Mouse (Mus musculus): Measurements from ENCODE around the gene Rps17. TPM values are rescaled to one million over a fixed set of nuclear protein-coding genes. Genes with fewer than 3 reads are reported as not detected.

The Rps17 gene
- polyA plus RNA-seq (2017; shearing (Covaris generic)), result 100 to 1,000 TPM; 546 to 588 TPM

DNA sequence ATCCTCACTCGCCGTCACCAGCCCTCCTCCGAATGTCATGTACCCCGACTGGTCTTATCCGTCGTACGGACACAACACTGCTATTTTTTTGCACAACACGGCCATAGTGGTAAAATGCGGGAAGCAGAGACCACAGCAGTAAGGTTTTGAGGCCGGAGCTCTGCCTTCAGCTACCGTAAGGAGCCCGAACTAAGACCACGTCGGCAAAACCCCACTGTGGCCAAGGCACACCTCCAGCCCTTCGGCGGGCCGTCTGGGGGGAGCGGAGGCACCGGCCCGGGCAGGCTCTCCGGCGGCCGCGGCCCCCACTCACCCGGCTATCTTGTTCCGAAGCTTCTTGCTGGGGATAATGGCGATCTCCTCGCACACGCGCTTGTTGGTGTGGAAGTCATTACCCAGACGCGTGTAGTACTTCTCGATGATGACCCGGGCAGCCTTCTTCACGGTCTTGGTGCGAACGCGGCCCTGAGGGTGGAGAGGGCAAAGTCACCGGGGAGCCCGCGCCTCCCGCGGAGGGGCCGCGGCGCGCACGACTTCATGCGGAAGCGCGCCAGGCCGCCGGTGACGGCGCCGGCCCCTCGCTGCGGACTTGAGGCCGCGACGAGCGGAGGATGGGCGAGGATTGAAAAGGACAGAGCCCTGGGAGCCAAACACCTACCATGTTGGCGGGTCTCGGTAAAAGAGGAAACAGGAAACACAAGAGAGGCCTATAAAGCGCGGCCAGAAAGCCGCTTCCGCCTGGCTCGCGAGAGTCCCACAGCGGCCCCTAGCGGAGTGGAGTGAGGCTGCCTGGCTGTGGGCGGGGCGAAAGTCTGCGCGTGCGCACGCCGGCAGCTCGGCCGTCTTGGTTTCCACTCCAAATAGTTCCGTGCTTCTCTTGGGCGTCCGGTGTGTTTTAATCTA lies at the start of gene Rps17:
Gene Rps17 (minus strand): TSS at position 711 of the 903 bp plus-strand sequence.

Other genes with a start within 250 kb of the Rps17 start
- gene Slc28a1, start 230.5 kb downstream of the Rps17 start, polyA plus RNA-seq (2017; shearing (Covaris generic)), result under 1 TPM in 1 of 2 experiments, not detected in 1; 0.32 TPM
- gene Pde8a, start 131.7 kb downstream of the Rps17 start, polyA plus RNA-seq (2017; shearing (Covaris generic)), result 1 to 10 TPM; 4.0 to 8.1 TPM
- gene Cpeb1, start 110.2 kb upstream of the Rps17 start, polyA plus RNA-seq (2017; shearing (Covaris generic)), result 1 to 10 TPM in 1 of 2 experiments, not detected in 1; 2.7 TPM
- under 1 TPM in 1 of 2 experiments, not detected in 1; 0.37 TPM for gene Ap3b2, start 148.7 kb upstream of the Rps17 start, polyA plus RNA-seq (2017; shearing (Covaris generic))
- gene BC048679, start 153.0 kb upstream of the Rps17 start, polyA plus RNA-seq (2017; shearing (Covaris generic)), result not detected
- 1 to 10 TPM; 3.6 to 4.5 TPM for gene Fsd2, start 221.7 kb upstream of the Rps17 start, polyA plus RNA-seq (2017; shearing (Covaris generic))
- gene Whamm, start 226.0 kb upstream of the Rps17 start, polyA plus RNA-seq (2017; shearing (Covaris generic)), result 10 to 100 TPM; 39.4 to 42.3 TPM